Mouse (Mus musculus): ENCODE results near the gene Upp2. TPM values are rescaled to one million over a fixed set of nuclear protein-coding genes. Genes with fewer than 3 reads are reported as not detected.
A peak's percentile ranks its signal among the peaks of the same experiment; 100 is the strongest.

Upp2 gene
- total RNA-seq, 1 experiment, result 0.67 TPM

DNA sequence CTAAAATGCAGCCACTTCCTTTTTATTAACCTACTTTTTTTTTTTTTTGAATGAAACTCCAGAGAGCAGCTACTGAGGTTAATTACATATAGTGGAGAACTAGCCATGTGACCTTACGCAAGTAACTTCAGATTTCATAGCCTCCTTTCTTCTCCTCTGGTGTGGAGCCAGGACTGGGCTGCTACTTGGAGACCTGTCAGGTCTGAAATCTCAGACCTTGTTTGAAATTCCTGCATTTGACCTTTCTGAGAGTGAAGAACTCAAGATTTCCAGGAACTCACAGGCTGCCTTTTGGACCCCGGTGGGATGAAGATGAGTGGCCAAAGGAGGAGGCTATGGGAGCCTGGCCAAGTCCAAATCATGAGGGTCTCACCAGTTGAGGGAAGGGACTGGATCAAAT is 7.1 kb downstream of the Upp2 start:
- no peak overlapping the region for H3K9ac ChIP-seq (ENCODE audit: insufficient read depth, low read depth, low read length, poor library complexity, severe bottlenecking)
- no peak overlapping the region for H3K4me3 ChIP-seq (ENCODE audit: insufficient read depth in 1 of 2, low read depth in 1 of 2, low read length in 2 of 2, poor library complexity in 1 of 2, severe bottlenecking in 1 of 2)
- H3K9me3 ChIP-seq (ENCODE audit: control insufficient read depth, insufficient read depth, low read depth, low read length), result no peaks in the 10 kb centered on the region
- no peaks in the 10 kb centered on the region for H3K4me1 ChIP-seq (ENCODE audit: control insufficient read depth in 2 of 2, insufficient read depth in 2 of 2, low read length in 2 of 2, poor library complexity in 1 of 2)
- no peak for DNase-seq (ENCODE audit: low read depth, low spot score)
- in situ Hi-C loops (cut with MboI; ENCODE audit: low sequenced_read_pairs in 2 of 2, unreplicated experiment in 2 of 2), result no loop called here
- no peak for TF ChIP-seq HCFC1 (IDR thresholded peaks at IDR 0.05; ENCODE audit: borderline replicate concordance, insufficient read depth, low read length)
- no peak for TF ChIP-seq CHD2 (IDR thresholded peaks at IDR 0.05; ENCODE audit: low read depth, low read length)
- TF ChIP-seq MAFK (IDR thresholded peaks at IDR 0.05; ENCODE audit: insufficient read depth, low read depth, low read length), result no peak
- TF ChIP-seq ZNF384 (IDR thresholded peaks at IDR 0.05; ENCODE audit: low read depth, low read length), result no peak
- no peak for TF ChIP-seq ZC3H11A (IDR thresholded peaks at IDR 0.05; ENCODE audit: borderline replicate concordance, low read depth, low read length)
- no peak overlapping the region for H3K27ac ChIP-seq (ENCODE audit: insufficient read depth, low read depth, low read length, poor library complexity, severe bottlenecking)
- no peaks in the 10 kb centered on the region for H3K36me3 ChIP-seq (ENCODE audit: control insufficient read depth, insufficient read depth, low read length, poor library complexity, severe bottlenecking)

DNA sequence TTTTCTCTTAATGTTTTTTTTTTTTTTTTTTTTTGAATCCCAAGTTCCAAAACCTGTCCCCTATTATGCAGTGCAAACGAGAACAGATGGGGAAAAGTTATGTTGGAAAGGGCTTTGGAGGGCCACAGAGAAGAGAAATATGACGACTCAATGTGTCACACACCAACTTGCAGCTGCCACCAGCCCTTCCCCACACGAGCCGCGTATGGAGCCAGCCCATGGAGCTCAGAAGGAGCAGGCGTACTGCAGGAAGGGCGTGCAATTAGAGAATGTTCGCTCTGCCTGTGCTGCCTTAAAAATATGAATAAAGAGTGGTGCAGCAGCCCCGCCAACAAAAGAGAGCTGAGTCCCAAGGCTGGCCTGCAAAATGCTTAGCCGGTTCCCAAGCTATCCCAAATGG is 19.2 kb downstream of the Upp2 start:
- no peak for TF ChIP-seq CHD2 (IDR thresholded peaks at IDR 0.05; ENCODE audit: low read depth, low read length)
- TF ChIP-seq ZNF384 (IDR thresholded peaks at IDR 0.05; ENCODE audit: low read depth, low read length), result no peak
- TF ChIP-seq MAFK (IDR thresholded peaks at IDR 0.05; ENCODE audit: insufficient read depth, low read depth, low read length), result no peak
- TF ChIP-seq ZC3H11A (IDR thresholded peaks at IDR 0.05; ENCODE audit: borderline replicate concordance, low read depth, low read length), result no peak
- Histone ChIP-seq H3K27ac (ENCODE audit: insufficient read depth, low read depth, low read length, poor library complexity, severe bottlenecking) (no peak overlapping the region), H3K4me3 (ENCODE audit: insufficient read depth in 1 of 2, low read depth in 1 of 2, low read length in 2 of 2, poor library complexity in 1 of 2, severe bottlenecking in 1 of 2) (peak overlapping the region; percentile 51 to 60), H3K9me3 (ENCODE audit: control insufficient read depth, insufficient read depth, low read depth, low read length) (no peaks in the 10 kb centered on the region), H3K4me1 (ENCODE audit: control insufficient read depth in 2 of 2, insufficient read depth in 2 of 2, low read length in 2 of 2, poor library complexity in 1 of 2) (peaks cover 3% of the 10 kb centered on the region in 2 experiments; a peak in 2 of 4 replicates), H3K9ac (ENCODE audit: insufficient read depth, low read depth, low read length, poor library complexity, severe bottlenecking) (0 out of 2 replicates have a peak overlapping the region, but pooled peaks have one; percentile 20), H3K36me3 (ENCODE audit: control insufficient read depth, insufficient read depth, low read length, poor library complexity, severe bottlenecking) (no peaks in the 10 kb centered on the region)
- DNase-seq (ENCODE audit: low read depth, low spot score), result no peak
- in situ Hi-C loops (cut with MboI; ENCODE audit: low sequenced_read_pairs in 2 of 2, unreplicated experiment in 2 of 2), result no loop called here

DNA sequence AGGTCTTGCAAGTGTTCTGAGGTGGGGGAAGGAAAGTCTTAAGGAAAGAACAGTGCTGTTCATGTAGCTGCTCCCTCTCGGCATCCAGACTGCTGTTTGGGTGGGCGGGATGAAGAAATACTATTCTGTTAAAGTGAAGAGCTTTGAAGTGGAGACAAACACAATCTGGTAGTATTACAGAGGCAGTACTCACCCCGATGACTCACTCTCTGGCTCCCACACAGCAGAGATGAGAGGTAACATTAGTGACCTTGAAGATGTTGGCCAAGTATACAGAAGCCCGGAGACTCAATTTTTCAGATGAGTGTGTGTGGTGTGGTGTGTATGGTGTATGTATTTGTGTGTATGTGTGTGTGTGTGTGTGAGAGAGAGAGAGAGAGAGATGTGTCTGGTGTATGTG is 22.5 kb downstream of the Upp2 start:
- Histone ChIP-seq H3K9ac (ENCODE audit: insufficient read depth, low read depth, low read length, poor library complexity, severe bottlenecking) (no peak overlapping the region), H3K4me3 (ENCODE audit: insufficient read depth in 1 of 2, low read depth in 1 of 2, low read length in 2 of 2, poor library complexity in 1 of 2, severe bottlenecking in 1 of 2) (no peak overlapping the region), H3K36me3 (ENCODE audit: control insufficient read depth, insufficient read depth, low read length, poor library complexity, severe bottlenecking) (no peaks in the 10 kb centered on the region), H3K9me3 (ENCODE audit: control insufficient read depth, insufficient read depth, low read depth, low read length) (no peaks in the 10 kb centered on the region), H3K27ac (ENCODE audit: insufficient read depth, low read depth, low read length, poor library complexity, severe bottlenecking) (no peak overlapping the region), H3K4me1 (ENCODE audit: control insufficient read depth in 2 of 2, insufficient read depth in 2 of 2, low read length in 2 of 2, poor library complexity in 1 of 2) (peaks cover 3% of the 10 kb centered on the region in 2 experiments; a peak in 2 of 4 replicates)
- in situ Hi-C loops (cut with MboI; ENCODE audit: low sequenced_read_pairs in 2 of 2, unreplicated experiment in 2 of 2), result no loop called here
- DNase-seq (ENCODE audit: low read depth, low spot score), result no peak
- TF ChIP-seq CHD2 (IDR thresholded peaks at IDR 0.05; ENCODE audit: low read depth, low read length), result no peak
- TF ChIP-seq ZC3H11A (IDR thresholded peaks at IDR 0.05; ENCODE audit: borderline replicate concordance, low read depth, low read length), result no peak
- no peak for TF ChIP-seq HCFC1 (IDR thresholded peaks at IDR 0.05; ENCODE audit: borderline replicate concordance, insufficient read depth, low read length)

DNA sequence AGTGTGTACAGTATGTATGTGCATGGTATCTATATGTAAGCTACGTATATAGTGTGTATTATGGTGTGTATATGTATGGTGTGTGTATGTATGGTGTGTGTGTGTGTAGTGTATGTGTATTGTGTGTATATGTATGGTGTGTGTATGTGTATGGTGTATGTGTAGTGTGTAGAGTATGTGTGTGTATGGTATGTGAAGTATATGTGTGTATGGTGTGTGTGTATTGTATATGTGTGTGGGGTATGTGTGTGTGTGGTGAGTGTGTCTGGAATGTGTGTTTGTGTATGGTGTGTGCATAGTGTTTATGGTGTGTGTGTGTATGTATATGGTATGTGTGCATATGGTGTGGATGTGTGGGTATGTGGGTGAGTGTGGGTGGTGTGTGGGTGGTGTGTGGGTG is 23.0 kb downstream of the Upp2 start:
- DNase-seq (ENCODE audit: low read depth, low spot score), result no peak
- Histone ChIP-seq H3K27ac (ENCODE audit: insufficient read depth, low read depth, low read length, poor library complexity, severe bottlenecking) (no peak overlapping the region), H3K9me3 (ENCODE audit: control insufficient read depth, insufficient read depth, low read depth, low read length) (no peaks in the 10 kb centered on the region), H3K36me3 (ENCODE audit: control insufficient read depth, insufficient read depth, low read length, poor library complexity, severe bottlenecking) (no peaks in the 10 kb centered on the region), H3K9ac (ENCODE audit: insufficient read depth, low read depth, low read length, poor library complexity, severe bottlenecking) (no peak overlapping the region), H3K4me3 (ENCODE audit: insufficient read depth in 1 of 2, low read depth in 1 of 2, low read length in 2 of 2, poor library complexity in 1 of 2, severe bottlenecking in 1 of 2) (no peak overlapping the region), H3K4me1 (ENCODE audit: control insufficient read depth in 2 of 2, insufficient read depth in 2 of 2, low read length in 2 of 2, poor library complexity in 1 of 2) (peaks cover 3% of the 10 kb centered on the region in 2 experiments; a peak in 2 of 4 replicates)
- in situ Hi-C loops (cut with MboI; ENCODE audit: low sequenced_read_pairs in 2 of 2, unreplicated experiment in 2 of 2), result no loop called here
- TF ChIP-seq MAFK (IDR thresholded peaks at IDR 0.05; ENCODE audit: insufficient read depth, low read depth, low read length), result no peak
- no peak for TF ChIP-seq ZNF384 (IDR thresholded peaks at IDR 0.05; ENCODE audit: low read depth, low read length)
- TF ChIP-seq ZC3H11A (IDR thresholded peaks at IDR 0.05; ENCODE audit: borderline replicate concordance, low read depth, low read length), result no peak
- TF ChIP-seq CHD2 (IDR thresholded peaks at IDR 0.05; ENCODE audit: low read depth, low read length), result no peak
- TF ChIP-seq HCFC1 (IDR thresholded peaks at IDR 0.05; ENCODE audit: borderline replicate concordance, insufficient read depth, low read length), result no peak

GRCm38 (mm10) chr2:58595350-58595749 is 28.3 kb downstream of the Upp2 start:
- no peak overlapping the region for H3K4me3 ChIP-seq (ENCODE audit: insufficient read depth in 1 of 2, low read depth in 1 of 2, low read length in 2 of 2, poor library complexity in 1 of 2, severe bottlenecking in 1 of 2)
- no peaks in the 10 kb centered on the region for H3K36me3 ChIP-seq (ENCODE audit: control insufficient read depth, insufficient read depth, low read length, poor library complexity, severe bottlenecking)
- H3K27ac ChIP-seq (ENCODE audit: insufficient read depth, low read depth, low read length, poor library complexity, severe bottlenecking), result no peak overlapping the region
- H3K9me3 ChIP-seq (ENCODE audit: control insufficient read depth, insufficient read depth, low read depth, low read length), result no peaks in the 10 kb centered on the region
- peaks cover 0 to 2% of the 10 kb centered on the region in 2 experiments; a peak in 1 of 4 replicates for H3K4me1 ChIP-seq (ENCODE audit: control insufficient read depth in 2 of 2, insufficient read depth in 2 of 2, low read length in 2 of 2, poor library complexity in 1 of 2)
- in situ Hi-C loops (cut with MboI; ENCODE audit: low sequenced_read_pairs in 2 of 2, unreplicated experiment in 2 of 2), result no loop called here
- no peak for DNase-seq (ENCODE audit: low read depth, low spot score)
- H3K9ac ChIP-seq (ENCODE audit: insufficient read depth, low read depth, low read length, poor library complexity, severe bottlenecking), result no peak overlapping the region
- TF ChIP-seq ZC3H11A (IDR thresholded peaks at IDR 0.05; ENCODE audit: borderline replicate concordance, low read depth, low read length), result no peak
- TF ChIP-seq HCFC1 (IDR thresholded peaks at IDR 0.05; ENCODE audit: borderline replicate concordance, insufficient read depth, low read length), result no peak
- no peak for TF ChIP-seq MAFK (IDR thresholded peaks at IDR 0.05; ENCODE audit: insufficient read depth, low read depth, low read length)
- TF ChIP-seq CHD2 (IDR thresholded peaks at IDR 0.05; ENCODE audit: low read depth, low read length), result no peak
- no peak for TF ChIP-seq ZNF384 (IDR thresholded peaks at IDR 0.05; ENCODE audit: low read depth, low read length)
